Mouse (Mus musculus) CH12.LX (cell line): ENCODE data around the gene Aff3.

ENCODE experiments used
- CTCF ChIP-seq, 2 experiments: IDR thresholded peaks in 1 of 2; conservative IDR thresholded peaks in 1 of 2; 2 replicates each; pipeline ENCODE4 v1.5.1; 2011 to 2012; ENCODE audit warnings: low read depth in 2 of 2, low read length in 2 of 2, improper control_type of control experiment in 1 of 2, inconsistent platforms in 1 of 2, mild to moderate bottlenecking in 1 of 2, moderate library complexity in 1 of 2
- E2F4 ChIP-seq: IDR thresholded peaks from 2 replicates; pipeline ENCODE4 v1.6.1; 2011; ENCODE audit warnings: low read depth, low read length, improper control_type of control experiment; ENCODE audit not compliant: insufficient replicate concordance
- JUN ChIP-seq: IDR thresholded peaks from 2 replicates; pipeline ENCODE4 v1.6.1; 2011; ENCODE audit warnings: low read depth, mild to moderate bottlenecking, low read length, improper control_type of control experiment, moderate library complexity; ENCODE audit not compliant: insufficient read depth
- KAT2A ChIP-seq: IDR thresholded peaks from 2 replicates; pipeline ENCODE4 v1.6.1; 2012; ENCODE audit warnings: low read length, improper control_type of control experiment, inconsistent platforms; ENCODE audit not compliant: insufficient replicate concordance
- MAX ChIP-seq: IDR thresholded peaks from 2 replicates; pipeline ENCODE4 v1.6.1; 2011; ENCODE audit warnings: low read length, improper control_type of control experiment
- MAZ ChIP-seq: IDR thresholded peaks from 2 replicates; pipeline ENCODE4 v1.6.1; 2012; ENCODE audit warnings: low read depth, mild to moderate bottlenecking, inconsistent platforms, low read length, improper control_type of control experiment, moderate library complexity
- POLR2A ChIP-seq: IDR thresholded peaks from 2 replicates; pipeline ENCODE4 v1.6.1; 2011; ENCODE audit warnings: low read depth, mild to moderate bottlenecking, improper control_type of control experiment, low read length
- TBP ChIP-seq: conservative IDR thresholded peaks from 2 replicates; pipeline ENCODE4 v1.6.1; 2011; ENCODE audit warnings: low read depth, low read length, improper control_type of control experiment
- TCF12 ChIP-seq: IDR thresholded peaks from 2 replicates; pipeline ENCODE4 v1.6.1; 2014; ENCODE audit warnings: low read depth, mild to moderate bottlenecking, inconsistent platforms, low read length, improper control_type of control experiment
- ZMIZ1 ChIP-seq: IDR thresholded peaks from 2 replicates; pipeline ENCODE4 v1.6.1; 2012; ENCODE audit warnings: low read depth, mild to moderate bottlenecking, inconsistent platforms, low read length, improper control_type of control experiment

DNA sequence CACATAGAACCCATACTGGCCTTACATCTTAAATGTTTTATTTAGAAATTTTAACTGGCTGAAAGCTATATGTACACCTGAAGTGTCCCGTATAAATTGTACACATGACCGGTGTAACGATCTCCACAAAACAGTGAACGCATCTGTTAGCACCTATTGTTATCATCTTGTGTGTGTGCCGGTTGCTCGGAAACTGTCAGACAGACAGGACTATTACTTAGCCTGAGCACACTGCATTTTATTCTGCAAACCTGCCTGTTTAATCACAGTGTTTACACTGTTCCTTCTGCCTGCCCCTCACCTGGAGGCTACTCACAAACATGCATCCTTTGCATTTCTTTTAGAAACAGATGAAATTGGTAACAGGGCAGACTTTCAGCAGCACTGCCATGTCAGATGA is 241.8 kb downstream of the Aff3 start:
- no peak for TF ChIP-seq TCF12
- no peak for TF ChIP-seq JUN
- no peak for TF ChIP-seq CTCF (conservative IDR thresholded peaks at IDR 0.05 in 1 of 2, IDR thresholded peaks at IDR 0.05 in 1 of 2; ENCODE audit: low read depth in 2 of 2, low read length in 2 of 2)
- no peak for TF ChIP-seq POLR2A
- TF ChIP-seq MAZ, result no peak
- TF ChIP-seq TBP, result no peak
- no peak for TF ChIP-seq E2F4
- TF ChIP-seq ZMIZ1, result no peak
- no peak for TF ChIP-seq KAT2A
- TF ChIP-seq MAX, result no peak
